Mouse (Mus musculus): ENCODE data around the gene E130218I03Rik.

DNA sequence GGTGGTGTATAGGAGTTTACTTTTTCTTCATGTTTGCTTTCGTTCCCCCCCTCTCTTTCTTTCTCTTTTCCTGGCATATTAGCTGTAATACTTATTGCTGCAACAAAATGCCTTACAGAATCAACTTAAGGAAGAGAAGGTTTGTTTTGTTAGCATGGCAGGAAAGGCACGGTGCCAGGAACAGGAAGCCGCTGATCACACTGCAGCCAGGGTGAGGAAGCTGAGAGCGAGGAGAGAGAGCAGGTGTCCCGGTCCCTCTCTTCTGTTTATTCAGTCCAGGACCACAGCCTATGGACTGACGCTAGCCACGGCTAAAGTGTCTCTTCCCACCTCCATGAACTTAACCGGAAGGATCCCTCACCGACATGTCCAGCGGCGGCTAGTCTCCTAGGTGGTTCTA, 14.9 kb downstream of the E130218I03Rik start:
- no peak for TF ChIP-seq CTCF (IDR thresholded peaks at IDR 0.05; ENCODE audit: extremely low read depth, insufficient read length, insufficient replicate concordance, low read depth, low read length)
- no peak for TF ChIP-seq POLR2A (IDR thresholded peaks at IDR 0.05; ENCODE audit: low read depth, low read length)
